Mouse (Mus musculus) left cerebral cortex, adult 8-10 months (tissue): Measurements from ENCODE around the gene Kdelr1. TPM values are rescaled to one million over a fixed set of nuclear protein-coding genes. Genes with fewer than 3 reads are reported as not detected.

ENCODE experiments used
- DNase-seq, 2 experiments: peaks; one replicate each; pipeline ENCODE4 v3.0.0; 2022; ENCODE audit warnings: low spot score in 2 of 2
- total RNA-seq, 4 experiments: library from RNA; stranded (reverse); gene quantifications; 2 replicates each; pipeline ENCODE4 v1.2.4; 2022

The Kdelr1 gene
- total RNA-seq, 4 experiments from 2014 or later, result 67.2 to 79.8 (median 74.9) TPM

GRCm38 (mm10) chr7:45916056-45917003 lies 43.8 kb downstream of the Kdelr1 start:
- peak in 1 of 2 experiments; percentile 86 for DNase-seq

- DNase-seq, result no peak
Measured at GRCm38 (mm10) chr7:45917004-45917704, 44.6 kb downstream of the Kdelr1 start.

GRCm38 (mm10) chr7:45917926-45918325 lies 45.4 kb downstream of the Kdelr1 start:
- no peak for DNase-seq

- DNase-seq, result no peak
Measured at GRCm38 (mm10) chr7:45919083-45919671, 46.6 kb downstream of the Kdelr1 start.

- no peak for DNase-seq
Measured at GRCm38 (mm10) chr7:45919761-45920160, 47.2 kb downstream of the Kdelr1 start.

GRCm38 (mm10) chr7:45920583-45921241 lies 48.1 kb downstream of the Kdelr1 start:
- DNase-seq, result no peak

- no peak for DNase-seq
Measured at GRCm38 (mm10) chr7:45921242-45921621, 48.7 kb downstream of the Kdelr1 start, which contains the start of gene Emp3. Gene Emp3 (minus strand): TSS chr7:45921404.

- DNase-seq, result no peak
Measured at GRCm38 (mm10) chr7:45921950-45922600, 49.5 kb downstream of the Kdelr1 start.

- peak; percentile 81 to 95 for DNase-seq
Measured at GRCm38 (mm10) chr7:45922928-45923761, 50.6 kb downstream of the Kdelr1 start.

GRCm38 (mm10) chr7:45923762-45924428 lies 51.3 kb downstream of the Kdelr1 start, which contains the start of gene Ccdc114:
Gene Ccdc114 (plus strand): TSS chr7:45924072.
- no peak for DNase-seq

GRCm38 (mm10) chr7:45924429-45924816 lies 51.9 kb downstream of the Kdelr1 start:
- DNase-seq, result no peak

- DNase-seq, result no peak
Measured at GRCm38 (mm10) chr7:45928626-45929295, 56.2 kb downstream of the Kdelr1 start.

GRCm38 (mm10) chr7:45929688-45930087 lies 57.1 kb downstream of the Kdelr1 start:
- no peak for DNase-seq

Other genes with a start within 250 kb of the Kdelr1 start
- 1 to 10 TPM; 5.9 to 7.6 (median 6.6) TPM for gene Rasip1, start 245.3 kb upstream of the Kdelr1 start, total RNA-seq
- gene Mamstr, start 232.8 kb upstream of the Kdelr1 start, total RNA-seq, result 1 to 10 TPM; 3.5 to 6.0 (median 5.6) TPM
- under 1 TPM in 1 of 4 experiments, not detected in 3; 0.59 TPM for gene Fut2, start 206.4 kb upstream of the Kdelr1 start, total RNA-seq
- gene Ntn5, start 188.8 kb upstream of the Kdelr1 start, total RNA-seq, result 1 to 10 TPM; 7.6 to 8.7 (median 8.2) TPM
- 1 to 10 TPM in 1 of 4 experiments, under 1 TPM in 3; 0.63 to 1.1 (median 0.87) TPM for gene Sec1, start 178.4 kb upstream of the Kdelr1 start, total RNA-seq
- 100 to 1,000 TPM; 230 to 247 (median 241) TPM for gene Car11, start 172.9 kb upstream of the Kdelr1 start, total RNA-seq
- gene Dbp, start 167.7 kb upstream of the Kdelr1 start, total RNA-seq, result 100 to 1,000 TPM; 164 to 236 (median 186) TPM
- gene Rpl18, start 157.3 kb upstream of the Kdelr1 start, total RNA-seq, result 100 to 1,000 TPM; 340 to 384 (median 357) TPM
- 10 to 100 TPM; 24.9 to 27.4 (median 25.3) TPM for gene Sphk2, start 154.8 kb upstream of the Kdelr1 start, total RNA-seq
- gene Fam83e, start 151.6 kb upstream of the Kdelr1 start, total RNA-seq, result under 1 TPM in 1 of 4 experiments, not detected in 3; 0.14 TPM
- gene Spaca4, start 147.0 kb upstream of the Kdelr1 start, total RNA-seq, result not detected
- gene Lmtk3, start 89.0 kb upstream of the Kdelr1 start, total RNA-seq, result 100 to 1,000 TPM; 219 to 241 (median 237) TPM
- gene Sult2b1, start 88.1 kb upstream of the Kdelr1 start, total RNA-seq, result 10 to 100 TPM; 12.9 to 15.9 (median 14.9) TPM
- gene Cyth2, start 58.2 kb upstream of the Kdelr1 start, total RNA-seq, result 100 to 1,000 TPM; 184 to 196 (median 188) TPM
- gene Kcnj14, start 48.0 kb upstream of the Kdelr1 start, total RNA-seq, result 1 to 10 TPM; 1.9 to 2.5 (median 2.3) TPM
- gene Grwd1, start 41.8 kb upstream of the Kdelr1 start, total RNA-seq, result 10 to 100 TPM; 20.5 to 22.8 (median 21.6) TPM
- 10 to 100 TPM; 11.1 to 12.9 (median 11.8) TPM for gene Grin2d, start 5.6 kb downstream of the Kdelr1 start, total RNA-seq
- gene Syngr4, start 23.9 kb downstream of the Kdelr1 start, total RNA-seq, result under 1 TPM in 1 of 4 experiments, not detected in 3; 0.98 TPM
- 10 to 100 TPM; 18.7 to 24.9 (median 22.7) TPM for gene Tmem143, start 24.2 kb downstream of the Kdelr1 start, total RNA-seq
- 1 to 10 TPM; 4.3 to 7.4 (median 6.3) TPM for gene Emp3, start 48.6 kb downstream of the Kdelr1 start, total RNA-seq
- gene Ccdc114, start 51.3 kb downstream of the Kdelr1 start, total RNA-seq, result 1 to 10 TPM; 2.1 to 3.7 (median 2.9) TPM
- 1 to 10 TPM; 1.9 to 2.5 (median 2.3) TPM for gene Abcc6, start 157.5 kb downstream of the Kdelr1 start, total RNA-seq
- gene Nomo1, start 160.9 kb downstream of the Kdelr1 start, total RNA-seq, result 100 to 1,000 TPM; 100 to 108 (median 103) TPM
- 10 to 100 TPM; 38.1 to 45.7 (median 42.5) TPM for gene Kcnj11, start 228.0 kb downstream of the Kdelr1 start, total RNA-seq